Mouse (Mus musculus): ENCODE data around the gene Lrrc58. TPM values are rescaled to one million over a fixed set of nuclear protein-coding genes. Genes with fewer than 3 reads are reported as not detected.

The Lrrc58 gene
- polyA plus RNA-seq, 1 experiment from 2014 or later, result 52.4 TPM

DNA sequence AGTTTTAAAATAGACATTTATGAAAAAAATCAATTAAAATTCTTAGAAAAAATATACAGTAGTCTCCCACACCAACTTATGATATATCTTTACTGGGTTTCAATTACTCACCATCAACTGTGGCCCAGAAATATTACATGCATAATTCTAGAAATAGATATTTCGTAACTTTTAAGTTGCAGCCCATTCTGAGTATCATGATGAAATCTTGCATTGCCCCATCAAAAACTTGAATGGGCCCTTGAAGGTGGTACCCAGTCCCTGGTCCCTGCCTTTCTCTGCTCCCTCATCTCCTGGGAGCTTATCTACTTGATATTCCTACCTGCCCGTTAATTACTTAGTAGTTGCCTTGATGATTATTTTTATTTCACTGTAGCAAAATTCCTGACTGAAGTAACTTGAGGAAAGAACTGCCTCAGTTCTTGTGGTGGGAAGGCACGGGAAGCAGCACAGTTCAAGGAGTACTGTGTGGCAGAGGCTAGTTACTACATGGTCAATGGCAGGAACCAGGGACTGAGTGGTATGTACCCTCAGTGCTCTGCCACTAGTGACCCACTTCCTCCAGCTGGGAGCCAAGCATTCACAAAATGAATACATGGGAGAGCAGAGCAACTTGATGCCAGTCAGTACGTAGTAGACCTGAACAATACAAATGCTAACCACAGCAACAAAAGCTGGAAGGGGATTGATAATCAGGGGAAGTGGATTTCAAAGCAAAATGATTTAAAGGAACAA, 6.5 kb downstream of the Lrrc58 start:
- Histone ChIP-seq H3K4me2 (replicated peaks) (no peak overlapping the region), H3K9me3 (no peaks in the 10 kb centered on the region), H3K9ac (no peak overlapping the region), H3K27ac (no peak overlapping the region), H3K4me1 (replicated peaks) (peaks cover 16% of the 10 kb centered on the region), H3K27me3 (replicated peaks) (no peaks in the 10 kb centered on the region), H3K4me3 (replicated peaks) (no peak overlapping the region), H3K36me3 (no peaks in the 10 kb centered on the region)
- WGBS, result 86% methylated on average over 4 of the region's 4 CpGs
- no peak for ATAC-seq

DNA sequence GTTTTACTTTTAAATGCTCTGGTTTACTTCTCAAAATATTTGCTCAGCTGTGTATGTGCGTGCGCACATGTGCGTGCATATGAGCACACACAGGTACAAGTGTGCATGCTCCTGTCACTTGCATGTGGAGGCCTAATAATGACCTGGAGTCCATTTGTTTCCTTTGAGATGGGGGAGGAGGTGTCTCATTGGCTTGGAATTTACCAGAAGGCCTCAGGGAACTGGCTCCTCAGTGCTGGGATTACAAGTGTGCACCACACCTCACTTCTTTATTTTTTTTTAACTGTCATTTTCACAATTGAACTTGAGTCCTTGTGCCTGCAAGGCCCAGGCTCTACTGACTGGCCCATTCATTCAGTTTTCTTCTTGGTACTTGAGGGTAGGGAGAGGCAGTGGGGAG, 9.2 kb downstream of the Lrrc58 start:
- H3K4me1 ChIP-seq (replicated peaks), result no peaks in the 10 kb centered on the region
- H3K4me2 ChIP-seq (replicated peaks), result no peak overlapping the region
- H3K9me3 ChIP-seq, result no peaks in the 10 kb centered on the region
- peaks cover 9% of the 10 kb centered on the region; the same call in 1 of the 2 replicates for H3K36me3 ChIP-seq
- WGBS, result 97% methylated on average over 3 of the region's 3 CpGs
- H3K27ac ChIP-seq, result no peak overlapping the region
- no peak overlapping the region for H3K9ac ChIP-seq
- H3K27me3 ChIP-seq (replicated peaks), result no peaks in the 10 kb centered on the region
- no peak for ATAC-seq
- no peak overlapping the region for H3K4me3 ChIP-seq (replicated peaks)

DNA sequence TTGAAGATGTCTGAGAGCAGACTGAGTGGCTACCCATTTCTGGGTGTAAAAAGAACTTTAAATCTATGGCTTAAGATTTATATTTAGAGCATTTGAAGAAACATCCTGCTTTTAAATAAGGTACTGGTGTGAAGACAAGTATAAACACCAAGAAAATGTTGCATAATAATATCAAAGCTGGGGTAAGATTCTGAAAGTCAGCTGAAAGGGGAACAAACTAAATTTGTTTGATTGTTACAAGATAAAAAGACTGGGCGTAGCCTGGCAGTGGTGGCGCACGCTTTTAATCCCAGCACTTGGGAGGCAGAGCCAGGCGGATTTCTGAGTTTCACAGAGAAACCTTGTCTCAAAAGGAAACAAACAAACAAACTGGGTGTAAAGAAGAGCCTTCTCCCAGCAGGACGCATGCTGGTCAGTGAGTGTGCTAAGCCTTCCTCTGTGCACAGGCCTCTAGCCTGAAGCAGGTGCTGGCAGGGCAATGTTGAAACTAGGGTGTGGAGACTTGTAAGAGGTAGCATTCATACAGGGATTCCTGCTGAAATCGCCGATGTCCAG, 10.8 kb downstream of the Lrrc58 start:
- Histone ChIP-seq H3K9me3 (no peaks in the 10 kb centered on the region), H3K4me1 (replicated peaks) (no peaks in the 10 kb centered on the region), H3K4me3 (replicated peaks) (no peak overlapping the region), H3K27ac (no peak overlapping the region), H3K27me3 (replicated peaks) (no peaks in the 10 kb centered on the region), H3K36me3 (peaks cover 19% of the 10 kb centered on the region), H3K9ac (no peak overlapping the region), H3K4me2 (replicated peaks) (no peak overlapping the region)
- 90% methylated on average over 7 of the region's 7 CpGs for WGBS
- ATAC-seq, result no peak

DNA sequence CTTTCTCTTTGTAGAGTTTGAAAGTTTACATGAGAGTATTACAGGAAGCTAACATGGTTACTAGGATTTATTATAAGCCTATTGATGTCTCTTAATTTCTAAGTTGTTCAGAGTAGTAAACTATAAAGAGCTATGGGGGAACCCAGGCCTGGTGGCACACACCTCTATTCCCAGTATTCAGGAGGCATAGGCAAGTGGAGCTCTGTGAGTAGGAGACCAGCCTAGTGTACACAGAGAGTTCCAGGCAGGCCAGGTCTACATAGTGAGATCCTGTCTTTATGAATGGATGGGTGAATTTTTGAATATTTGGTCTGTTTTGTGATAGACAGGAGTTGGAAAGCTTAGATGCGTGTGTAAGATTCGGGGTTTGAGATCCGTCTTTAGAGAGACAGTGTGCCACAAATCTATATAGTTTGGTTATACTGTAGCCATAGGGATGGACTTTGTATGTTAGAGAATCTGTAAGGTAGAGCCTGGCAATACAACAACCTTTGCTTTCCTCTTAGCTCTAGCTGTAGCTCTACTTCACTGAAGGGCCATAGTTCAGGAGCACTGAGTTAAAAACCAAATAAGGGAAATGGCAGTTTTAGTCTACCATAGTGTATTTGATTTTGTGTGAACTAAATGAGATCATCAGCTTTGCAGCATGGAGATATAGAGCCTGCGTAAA, 11.7 kb downstream of the Lrrc58 start:
- 91% methylated on average over 4 of the region's 4 CpGs for WGBS

DNA sequence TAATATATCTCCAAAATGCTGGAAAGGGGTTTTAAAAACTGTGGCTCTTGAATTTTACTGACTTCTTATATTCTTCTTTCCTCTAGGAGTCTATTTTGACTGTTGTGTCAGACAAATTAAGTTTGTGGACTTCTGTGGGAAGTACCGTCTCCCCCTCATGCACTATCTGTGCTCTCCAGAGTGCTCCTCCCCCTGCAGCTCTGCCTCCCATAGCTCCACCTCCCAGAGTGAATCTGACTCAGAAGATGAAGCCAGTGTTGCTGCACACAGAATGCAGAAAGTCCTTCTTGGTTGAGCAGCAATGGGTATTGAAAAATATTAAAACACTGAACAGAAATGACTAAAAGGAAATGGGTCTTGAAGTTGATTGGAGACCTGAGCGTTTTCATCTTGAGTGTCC, 13.0 kb downstream of the Lrrc58 start:
- H3K27me3 ChIP-seq (replicated peaks), result no peaks in the 10 kb centered on the region
- no peak overlapping the region for H3K4me2 ChIP-seq (replicated peaks)
- no peak overlapping the region for H3K27ac ChIP-seq
- no peak overlapping the region for H3K9ac ChIP-seq
- WGBS, result 71% methylated on average over 2 of the region's 2 CpGs
- H3K9me3 ChIP-seq, result no peaks in the 10 kb centered on the region
- H3K4me3 ChIP-seq (replicated peaks), result no peak overlapping the region
- no peaks in the 10 kb centered on the region for H3K4me1 ChIP-seq (replicated peaks)
- no peak for ATAC-seq
- peaks cover 19% of the 10 kb centered on the region for H3K36me3 ChIP-seq

More for the DNA sequence above, 11.7 kb downstream of the Lrrc58 start:
- Histone ChIP-seq H3K4me1 (replicated peaks) (no peaks in the 10 kb centered on the region), H3K4me3 (replicated peaks) (no peak overlapping the region), H3K27me3 (replicated peaks) (no peaks in the 10 kb centered on the region), H3K36me3 (peaks cover 19% of the 10 kb centered on the region), H3K9ac (no peak overlapping the region), H3K9me3 (no peaks in the 10 kb centered on the region), H3K4me2 (replicated peaks) (no peak overlapping the region), H3K27ac (no peak overlapping the region)
- ATAC-seq, result no peak

DNA sequence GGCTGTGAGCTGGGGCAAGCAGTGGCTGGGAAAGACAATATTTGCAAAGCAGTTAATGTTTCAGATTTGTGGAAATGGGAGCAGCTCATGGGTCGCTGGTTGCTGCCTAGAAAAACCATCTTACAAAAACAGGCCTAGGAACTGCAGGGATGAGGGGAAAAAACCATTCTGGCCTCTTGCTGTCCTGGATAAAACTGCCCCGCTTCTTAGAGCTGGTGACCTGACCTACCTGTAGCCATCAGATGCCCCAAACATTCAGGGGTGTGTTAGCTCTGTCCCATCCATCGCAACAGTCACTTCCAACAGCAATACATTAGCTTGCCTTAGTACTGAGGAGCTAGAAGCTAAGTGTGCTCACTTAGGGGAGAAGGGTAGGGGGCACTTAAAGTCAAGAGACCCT, 20.8 kb downstream of the Lrrc58 start:
- H3K27me3 ChIP-seq (replicated peaks), result no peaks in the 10 kb centered on the region
- no peak for ATAC-seq
- H3K4me3 ChIP-seq (replicated peaks), result no peak overlapping the region
- H3K9ac ChIP-seq, result no peak overlapping the region
- H3K4me2 ChIP-seq (replicated peaks), result no peak overlapping the region
- no peaks in the 10 kb centered on the region for H3K36me3 ChIP-seq
- no peaks in the 10 kb centered on the region for H3K4me1 ChIP-seq (replicated peaks)
- 82% methylated on average over 3 of the region's 3 CpGs for WGBS
- H3K9me3 ChIP-seq, result no peaks in the 10 kb centered on the region
- H3K27ac ChIP-seq, result no peak overlapping the region

DNA sequence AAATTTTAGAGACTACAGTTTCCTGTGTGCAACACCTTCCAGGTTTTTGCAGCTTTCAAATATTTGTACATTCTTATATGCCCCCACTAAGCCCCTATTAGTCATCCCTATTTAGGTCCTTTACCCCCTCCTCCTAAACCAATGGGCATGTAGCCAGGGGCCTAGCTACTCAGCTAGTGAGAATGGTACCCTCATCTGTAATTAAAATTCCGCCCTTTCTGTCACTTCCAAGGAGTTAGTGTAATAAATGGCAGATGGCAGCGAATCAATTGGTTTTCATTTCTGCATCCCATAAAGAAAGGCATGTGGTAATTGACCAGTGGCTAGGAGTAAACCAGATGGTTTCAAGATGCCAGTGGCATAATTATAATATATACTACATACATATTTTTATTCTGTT, 24.5 kb downstream of the Lrrc58 start:
- WGBS, result 79% methylated on average over 2 of the region's 2 CpGs

DNA sequence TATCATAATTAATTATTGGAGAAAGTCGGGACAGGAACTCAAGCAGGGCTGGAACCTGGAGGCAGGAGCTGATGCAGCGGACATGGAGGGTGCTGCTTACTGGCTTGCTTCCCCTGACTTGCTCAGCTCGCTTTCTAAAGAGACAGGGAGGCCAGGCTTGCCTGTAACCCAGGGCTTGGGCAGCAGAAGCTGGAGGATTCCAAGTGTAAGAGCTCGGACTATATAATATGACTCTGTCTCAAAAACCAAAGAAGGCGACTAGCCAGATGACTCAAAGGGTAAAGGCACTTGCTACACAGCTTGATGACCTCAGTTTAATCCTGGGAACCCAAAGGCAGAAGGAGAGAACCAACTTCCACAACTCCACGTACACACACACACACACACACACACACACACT, 25.2 kb downstream of the Lrrc58 start:
- H3K9me3 ChIP-seq, result no peaks in the 10 kb centered on the region
- WGBS, result 59% methylated on average over 6 of the region's 6 CpGs
- H3K27me3 ChIP-seq (replicated peaks), result no peaks in the 10 kb centered on the region
- ATAC-seq, result peak; percentile 21; the same call in 1 of the 2 replicates
- H3K27ac ChIP-seq, result no peak overlapping the region
- H3K4me3 ChIP-seq (replicated peaks), result no peak overlapping the region
- no peaks in the 10 kb centered on the region for H3K36me3 ChIP-seq
- H3K4me1 ChIP-seq (replicated peaks), result no peaks in the 10 kb centered on the region
- H3K9ac ChIP-seq, result no peak overlapping the region
- H3K4me2 ChIP-seq (replicated peaks), result no peak overlapping the region

More for the DNA sequence above, 24.5 kb downstream of the Lrrc58 start:
- Histone ChIP-seq H3K9ac (no peak overlapping the region), H3K4me2 (replicated peaks) (no peak overlapping the region), H3K27me3 (replicated peaks) (no peaks in the 10 kb centered on the region), H3K4me3 (replicated peaks) (no peak overlapping the region), H3K36me3 (no peaks in the 10 kb centered on the region), H3K27ac (no peak overlapping the region), H3K4me1 (replicated peaks) (no peaks in the 10 kb centered on the region), H3K9me3 (no peaks in the 10 kb centered on the region)
- ATAC-seq, result no peak

DNA sequence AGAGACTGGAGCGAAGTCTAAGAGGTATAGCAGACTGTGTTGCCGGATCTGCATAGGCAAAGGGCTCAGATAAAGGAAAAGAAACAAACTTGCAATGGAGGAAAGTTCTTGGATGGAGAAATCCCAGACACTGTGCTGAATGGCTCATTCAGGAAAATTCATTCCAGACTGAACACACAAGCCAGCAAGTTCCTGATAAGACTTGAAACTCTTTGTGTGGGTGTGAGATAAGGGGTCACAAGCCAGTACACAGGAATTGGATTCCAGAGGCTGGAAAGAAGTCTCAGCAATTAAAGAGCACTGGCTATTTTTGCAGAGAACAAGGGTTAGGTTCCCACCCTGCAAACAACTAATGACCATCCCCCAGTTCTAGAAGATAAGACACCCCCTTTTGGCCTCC, 25.8 kb downstream of the Lrrc58 start:
- H3K27me3 ChIP-seq (replicated peaks), result no peaks in the 10 kb centered on the region
- 66% methylated on average over 2 of the region's 2 CpGs for WGBS
- no peaks in the 10 kb centered on the region for H3K4me1 ChIP-seq (replicated peaks)
- peak; percentile 83 for ATAC-seq
- H3K4me3 ChIP-seq (replicated peaks), result no peak overlapping the region
- H3K9ac ChIP-seq, result no peak overlapping the region
- no peaks in the 10 kb centered on the region for H3K9me3 ChIP-seq
- H3K36me3 ChIP-seq, result no peaks in the 10 kb centered on the region
- no peak overlapping the region for H3K4me2 ChIP-seq (replicated peaks)
- H3K27ac ChIP-seq, result no peak overlapping the region

DNA sequence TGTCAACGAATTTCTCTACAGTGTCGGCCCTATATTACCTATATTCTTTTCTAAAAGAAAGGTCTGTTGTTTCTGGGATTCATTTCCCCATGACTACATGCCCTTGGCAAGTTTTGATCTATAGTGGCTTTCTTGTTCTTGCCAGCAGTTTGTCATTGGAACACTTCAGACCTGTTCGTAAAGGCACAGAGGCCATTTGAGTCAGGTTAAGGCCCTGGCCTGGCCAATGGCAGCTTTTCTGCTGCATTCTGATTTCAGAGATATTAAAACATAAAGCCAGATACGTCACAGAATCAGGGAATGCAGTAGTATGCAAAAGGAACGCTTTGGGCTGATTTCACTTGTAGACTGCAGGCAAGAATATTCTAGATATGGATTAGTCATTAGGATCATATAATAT, 30.6 kb downstream of the Lrrc58 start:
- Histone ChIP-seq H3K36me3 (no peaks in the 10 kb centered on the region), H3K27me3 (replicated peaks) (no peaks in the 10 kb centered on the region), H3K9me3 (no peaks in the 10 kb centered on the region), H3K9ac (no peak overlapping the region), H3K4me1 (replicated peaks) (no peaks in the 10 kb centered on the region; the same call in 1 of the 2 replicates), H3K4me2 (replicated peaks) (no peak overlapping the region), H3K27ac (no peak overlapping the region), H3K4me3 (replicated peaks) (no peak overlapping the region)
- 85% methylated on average over 5 of the region's 5 CpGs for WGBS
- no peak for ATAC-seq

DNA sequence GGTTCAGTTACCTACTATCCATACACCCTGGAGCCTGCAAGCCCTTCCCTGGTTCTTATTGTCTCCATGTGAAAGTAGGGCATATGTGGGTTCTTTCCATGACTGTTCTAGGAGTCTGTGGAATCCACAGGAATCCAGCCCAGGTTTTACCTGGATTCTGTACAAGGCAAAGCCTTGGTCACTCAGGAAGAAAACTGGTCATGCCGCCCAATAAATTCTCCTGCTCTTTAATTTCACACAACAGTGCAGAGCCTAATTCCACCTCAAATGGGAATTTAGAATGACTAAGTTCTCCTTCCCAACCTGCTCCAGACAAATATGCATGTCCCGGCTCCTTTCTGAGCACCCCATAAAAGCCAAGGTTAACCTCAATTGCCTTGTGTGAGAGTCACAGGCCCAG, 31.2 kb downstream of the Lrrc58 start:
- Histone ChIP-seq H3K4me1 (replicated peaks) (no peaks in the 10 kb centered on the region; the same call in 1 of the 2 replicates), H3K4me2 (replicated peaks) (no peak overlapping the region), H3K4me3 (replicated peaks) (no peak overlapping the region), H3K27ac (no peak overlapping the region), H3K27me3 (replicated peaks) (no peaks in the 10 kb centered on the region), H3K9me3 (no peaks in the 10 kb centered on the region), H3K9ac (no peak overlapping the region), H3K36me3 (no peaks in the 10 kb centered on the region)
- ATAC-seq, result no peak
- whole genome bisulfite sequencing, result 38% methylated on average over 2 of the region's 2 CpGs

DNA sequence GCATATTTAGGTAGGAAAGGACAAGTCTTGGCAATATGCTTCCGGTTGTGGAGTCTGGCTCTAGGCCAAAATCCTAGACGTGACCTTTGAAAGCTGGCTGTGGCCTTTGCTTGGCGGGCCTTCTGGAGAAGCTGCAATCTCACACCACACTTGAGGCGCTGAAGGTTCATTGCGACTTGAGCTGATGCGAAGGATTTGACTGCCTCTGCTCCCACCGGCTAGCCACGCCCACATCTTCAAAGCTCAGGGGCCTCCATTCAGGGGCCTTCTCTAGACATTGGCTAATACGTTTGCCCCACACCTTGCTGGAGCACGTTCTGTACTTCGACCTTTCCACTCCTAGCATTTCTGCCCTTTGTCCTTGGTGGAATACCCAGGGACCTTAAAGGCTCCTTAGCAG, 33.1 kb downstream of the Lrrc58 start:
- peak overlapping the region; percentile 49; the same call in 1 of the 2 replicates for H3K27ac ChIP-seq
- WGBS, result 36% methylated on average over 11 of the region's 11 CpGs
- H3K9me3 ChIP-seq, result no peaks in the 10 kb centered on the region
- H3K36me3 ChIP-seq, result no peaks in the 10 kb centered on the region
- H3K27me3 ChIP-seq (replicated peaks), result no peaks in the 10 kb centered on the region
- H3K9ac ChIP-seq, result no peak overlapping the region
- no peak overlapping the region for H3K4me2 ChIP-seq (replicated peaks)
- H3K4me1 ChIP-seq (replicated peaks), result no peaks in the 10 kb centered on the region; the same call in 1 of the 2 replicates
- H3K4me3 ChIP-seq (replicated peaks), result no peak overlapping the region
- peak; percentile 96 for ATAC-seq
